Mouse (Mus musculus) testis, postnatal 10 days (tissue): Measurements from ENCODE around the gene Asb16.

Source experiments
- DNase-seq: peaks from one replicate; pipeline ENCODE4 v3.0.0; 2021; ENCODE audit warnings: low spot score

Asb16 gene

GRCm38 (mm10) chr11:102310768-102311695 lies 42.5 kb downstream of the Asb16 start:
- peak; percentile 67 for DNase-seq

- no peak for DNase-seq
Measured at GRCm38 (mm10) chr11:102311966-102312365, 43.4 kb downstream of the Asb16 start.

- no peak for DNase-seq
Measured at GRCm38 (mm10) chr11:102312586-102312985, 44.0 kb downstream of the Asb16 start.

- no peak for DNase-seq
Measured at GRCm38 (mm10) chr11:102314321-102314720, 45.8 kb downstream of the Asb16 start.

GRCm38 (mm10) chr11:102315690-102316571 lies 47.4 kb downstream of the Asb16 start:
- peak; percentile 65 for DNase-seq

GRCm38 (mm10) chr11:102316572-102317297 lies 48.2 kb downstream of the Asb16 start:
- DNase-seq: peak; percentile 93

GRCm38 (mm10) chr11:102317298-102317900 lies 48.9 kb downstream of the Asb16 start:
- peak; percentile 81 for DNase-seq

- DNase-seq: peak; percentile 86
Measured at GRCm38 (mm10) chr11:102317901-102318575, 49.5 kb downstream of the Asb16 start.

- peak; percentile 71 for DNase-seq
Measured at GRCm38 (mm10) chr11:102318576-102319409, 50.2 kb downstream of the Asb16 start.

- peak; percentile 87 for DNase-seq
Measured at GRCm38 (mm10) chr11:102319410-102319792, 50.9 kb downstream of the Asb16 start, which contains the start of gene Ubtf. Gene Ubtf, minus strand, starts transcription at chr11:102319742.

- DNase-seq: peak; percentile 83
Measured at GRCm38 (mm10) chr11:102319941-102320685, 51.6 kb downstream of the Asb16 start.

GRCm38 (mm10) chr11:102320686-102321005 lies 52.1 kb downstream of the Asb16 start:
- peak; percentile 82 for DNase-seq

GRCm38 (mm10) chr11:102321931-102322330 lies 53.4 kb downstream of the Asb16 start:
- DNase-seq: no peak

- no peak for DNase-seq
Measured at GRCm38 (mm10) chr11:102323516-102323915, 55.0 kb downstream of the Asb16 start.

GRCm38 (mm10) chr11:102327250-102327649 lies 58.7 kb downstream of the Asb16 start:
- DNase-seq: no peak

GRCm38 (mm10) chr11:102327839-102328238 lies 59.3 kb downstream of the Asb16 start:
- no peak for DNase-seq
